Mouse (Mus musculus) macrophage (primary cell): ENCODE data around the gene Nfx1. TPM values are rescaled to one million over a fixed set of nuclear protein-coding genes. Genes with fewer than 3 reads are reported as not detected.

ENCODE experiments used
- H3K27ac ChIP-seq: fragments of 350-480 bp; formaldehyde crosslinking; 2 replicates; pipeline ENCODE4 v1.9.0; 2021
- H3K36me3 ChIP-seq: fragments of 350-480 bp; formaldehyde crosslinking; 2 replicates; pipeline ENCODE4 v1.9.0; 2021; ENCODE audit errors: inconsistent target
- H3K4me3 ChIP-seq: fragments of 350-480 bp; formaldehyde crosslinking; 2 replicates; pipeline ENCODE4 v1.9.0; 2021; ENCODE audit errors: inconsistent target
- H3K79me2 ChIP-seq: fragments of 350-480 bp; formaldehyde crosslinking; 2 replicates; pipeline ENCODE4 v1.9.0; 2021; ENCODE audit errors: inconsistent target
- WGBS: methylation state at CpG from one replicate; pipeline ENCODE4 v1.1.7; 2026; ENCODE audit warnings: inconsistent platforms; ENCODE audit not compliant: missing documents; 5-methylcytosine and 5-hydroxymethylcytosine counted together
- polyA plus RNA-seq: library from polyadenylated mRNA; stranded (reverse); fragments of 250-400 nt; gene quantifications from 3 replicates; pipeline ENCODE4 v1.2.4, GENCODE M21; 2018; ENCODE audit warnings: inconsistent platforms

Nfx1 gene
- polyA plus RNA-seq, 1 experiment from 2014 or later, result 34.2 TPM

GRCm38 (mm10) chr4:41000271-41000670, 29.6 kb downstream of the Nfx1 start:
- Histone ChIP-seq H3K4me3 (no peak overlapping the region), H3K79me2 (no peaks in the 10 kb centered on the region)
- WGBS, result 86% methylated on average over 1 of the region's 1 CpGs

GRCm38 (mm10) chr4:41000842-41001639, 30.3 kb downstream of the Nfx1 start:
- Histone ChIP-seq H3K36me3 (peaks cover 91% of the 10 kb centered on the region), H3K27ac (no peak overlapping the region), H3K4me3 (no peak overlapping the region), H3K79me2 (no peaks in the 10 kb centered on the region)
- 98% methylated on average over 9 of the region's 9 CpGs for WGBS

More at GRCm38 (mm10) chr4:41000271-41000670, 29.6 kb downstream of the Nfx1 start:
- Histone ChIP-seq H3K27ac (no peak overlapping the region), H3K36me3 (peaks cover 99% of the 10 kb centered on the region)

GRCm38 (mm10) chr4:41013351-41013750, 42.6 kb downstream of the Nfx1 start:
- WGBS, result 91% methylated on average over 3 of the region's 3 CpGs
- H3K79me2 ChIP-seq, result no peaks in the 10 kb centered on the region
- no peak overlapping the region for H3K27ac ChIP-seq
- H3K4me3 ChIP-seq, result no peak overlapping the region
- peaks cover 50% of the 10 kb centered on the region for H3K36me3 ChIP-seq

- Histone ChIP-seq H3K36me3 (peaks cover 27% of the 10 kb centered on the region), H3K27ac (no peak overlapping the region), H3K79me2 (no peaks in the 10 kb centered on the region), H3K4me3 (no peak overlapping the region)
- WGBS, result 98% methylated on average over 5 of the region's 5 CpGs
Measured at GRCm38 (mm10) chr4:41015798-41016197, 45.1 kb downstream of the Nfx1 start.

GRCm38 (mm10) chr4:41021094-41021493, 50.4 kb downstream of the Nfx1 start:
- no peaks in the 10 kb centered on the region for H3K79me2 ChIP-seq
- WGBS, result 94% methylated on average over 5 of the region's 5 CpGs
- H3K4me3 ChIP-seq, result no peak overlapping the region
- no peak overlapping the region for H3K27ac ChIP-seq
- peaks cover 28% of the 10 kb centered on the region; the same call in 1 of the 2 replicates for H3K36me3 ChIP-seq

DNA sequence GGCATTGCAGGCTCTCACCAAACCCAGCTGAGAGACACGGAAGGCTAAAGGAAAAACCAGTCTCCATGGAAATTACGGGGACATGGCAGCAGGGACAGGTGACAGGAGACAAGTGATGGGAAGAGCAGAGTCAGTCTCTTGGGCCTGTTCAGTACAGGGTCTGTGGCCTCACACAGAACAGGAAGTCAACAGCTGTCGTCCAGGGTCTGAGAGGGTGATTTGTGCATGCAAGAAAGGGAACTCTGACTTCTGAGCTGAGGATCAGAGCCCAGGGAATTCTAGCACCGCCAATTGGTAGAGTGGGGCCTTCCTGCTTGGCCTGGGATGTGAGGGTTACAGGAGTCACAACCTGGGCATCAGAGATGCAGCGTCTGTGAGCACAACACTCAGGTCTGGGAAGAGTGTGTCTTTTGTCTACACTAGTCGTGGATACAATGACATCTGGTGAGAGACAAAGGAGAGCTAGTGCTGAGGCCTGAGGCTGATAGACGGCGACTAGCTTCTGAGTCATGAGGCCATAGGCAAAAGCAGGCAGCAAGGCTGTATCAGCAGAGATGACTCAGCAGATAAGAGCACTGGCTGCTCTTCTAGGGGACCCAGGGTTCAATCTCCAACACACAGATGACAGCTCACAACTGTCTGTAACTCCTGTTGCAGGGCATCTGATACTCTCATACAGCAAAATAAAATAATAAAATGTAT, 55.5 kb downstream of the Nfx1 start:
- no peaks in the 10 kb centered on the region for H3K79me2 ChIP-seq
- H3K36me3 ChIP-seq, result peaks cover 27% of the 10 kb centered on the region; the same call in 1 of the 2 replicates
- peak overlapping the region; percentile 21 for H3K27ac ChIP-seq
- no peak overlapping the region for H3K4me3 ChIP-seq
- WGBS, result 39% methylated on average over 8 of the region's 8 CpGs

DNA sequence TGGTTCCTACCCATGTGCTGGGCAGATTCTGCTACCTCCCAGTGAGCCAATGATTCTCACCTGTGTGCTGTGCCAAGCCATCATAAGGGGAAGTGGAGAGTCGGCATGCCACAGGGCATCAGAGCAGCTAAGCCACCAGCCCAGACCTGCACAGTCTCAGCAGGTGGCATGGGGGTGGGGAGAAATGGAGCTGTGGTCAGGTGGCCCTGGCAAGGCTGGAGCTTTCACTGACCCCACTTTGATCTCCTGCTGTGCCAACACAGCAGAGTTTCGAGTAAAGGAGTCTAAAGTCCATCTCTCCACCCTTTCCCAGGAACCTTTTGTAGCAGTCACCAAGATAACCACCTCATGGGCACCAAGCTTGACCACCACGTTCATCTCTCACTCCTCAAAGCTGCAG, 57.2 kb downstream of the Nfx1 start:
- Histone ChIP-seq H3K4me3 (no peak overlapping the region), H3K79me2 (no peaks in the 10 kb centered on the region), H3K36me3 (peaks cover 13% of the 10 kb centered on the region; the same call in 1 of the 2 replicates), H3K27ac (no peak overlapping the region)
- 78% methylated on average over 3 of the region's 3 CpGs for WGBS

DNA sequence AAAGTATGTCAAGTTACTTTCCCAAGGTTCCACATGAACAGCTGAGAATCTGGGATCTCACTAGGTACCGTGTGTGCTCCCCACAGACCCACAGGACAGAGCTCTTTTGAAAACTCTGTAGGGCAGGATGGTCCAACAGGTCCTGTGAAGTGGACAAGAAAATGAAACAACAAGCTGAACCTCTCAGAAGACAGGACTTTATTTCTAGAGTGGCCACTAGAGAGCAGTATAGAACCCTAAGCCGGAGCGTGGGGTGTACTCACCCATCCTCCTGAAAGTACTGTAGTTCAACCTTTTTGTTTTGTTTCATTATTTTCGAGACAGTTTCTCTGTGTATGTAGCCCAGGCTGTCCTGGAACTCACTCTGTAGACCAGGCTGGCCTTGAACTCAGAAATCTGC, 57.6 kb downstream of the Nfx1 start:
- Histone ChIP-seq H3K27ac (no peak overlapping the region), H3K4me3 (no peak overlapping the region), H3K79me2 (no peaks in the 10 kb centered on the region), H3K36me3 (peaks cover 13% of the 10 kb centered on the region; the same call in 1 of the 2 replicates)
- WGBS, result 83% methylated on average over 4 of the region's 4 CpGs

- Histone ChIP-seq H3K79me2 (no peaks in the 10 kb centered on the region), H3K4me3 (no peak overlapping the region), H3K27ac (no peak overlapping the region), H3K36me3 (peaks cover 3% of the 10 kb centered on the region; the same call in 1 of the 2 replicates)
- 97% methylated on average over 4 of the region's 5 CpGs for WGBS
Measured at GRCm38 (mm10) chr4:41029372-41029771, 58.7 kb downstream of the Nfx1 start.

DNA sequence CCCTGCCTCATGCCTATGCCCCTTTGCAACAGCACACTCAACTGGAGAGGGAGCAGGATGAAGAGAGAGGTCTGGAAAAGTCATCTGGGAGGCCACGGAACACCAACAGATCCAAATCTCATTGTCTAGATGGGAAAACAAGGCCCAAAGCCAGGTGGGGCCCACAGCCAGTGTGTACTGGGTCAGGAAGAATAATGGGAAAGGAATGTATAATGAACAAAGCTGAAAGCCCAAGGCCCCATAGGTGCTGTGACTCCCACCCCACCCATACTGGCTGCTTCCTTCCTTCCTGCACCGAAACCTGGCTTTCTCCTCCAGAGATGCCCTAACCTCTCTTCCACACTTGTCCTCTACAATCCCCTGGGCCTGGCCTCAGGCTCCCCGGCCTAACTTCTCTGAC, 60.5 kb downstream of the Nfx1 start:
- H3K36me3 ChIP-seq, result no peaks in the 10 kb centered on the region
- WGBS, result 90% methylated on average over 3 of the region's 3 CpGs
- no peak overlapping the region for H3K27ac ChIP-seq
- H3K79me2 ChIP-seq, result no peaks in the 10 kb centered on the region
- no peak overlapping the region for H3K4me3 ChIP-seq

GRCm38 (mm10) chr4:41037942-41038341, 67.2 kb downstream of the Nfx1 start:
- no peaks in the 10 kb centered on the region for H3K36me3 ChIP-seq
- 68% methylated on average over 3 of the region's 3 CpGs for WGBS
- no peak overlapping the region for H3K4me3 ChIP-seq
- no peaks in the 10 kb centered on the region for H3K79me2 ChIP-seq
- H3K27ac ChIP-seq, result no peak overlapping the region

GRCm38 (mm10) chr4:41040983-41041382, 70.3 kb downstream of the Nfx1 start:
- Histone ChIP-seq H3K79me2 (no peaks in the 10 kb centered on the region), H3K36me3 (no peaks in the 10 kb centered on the region), H3K27ac (no peak overlapping the region), H3K4me3 (no peak overlapping the region)
- WGBS, result 42% methylated on average over 7 of the region's 7 CpGs

- no peak overlapping the region for H3K27ac ChIP-seq
- no peaks in the 10 kb centered on the region for H3K79me2 ChIP-seq
- 89% methylated on average over 12 of the region's 12 CpGs for WGBS
- no peaks in the 10 kb centered on the region for H3K36me3 ChIP-seq
- no peak overlapping the region for H3K4me3 ChIP-seq
Measured at GRCm38 (mm10) chr4:41042880-41043279, 72.2 kb downstream of the Nfx1 start.

- H3K27ac ChIP-seq, result no peak overlapping the region
- H3K36me3 ChIP-seq, result no peaks in the 10 kb centered on the region
- no peaks in the 10 kb centered on the region for H3K79me2 ChIP-seq
- WGBS, result 85% methylated on average over 5 of the region's 5 CpGs
- H3K4me3 ChIP-seq, result no peak overlapping the region
Measured at GRCm38 (mm10) chr4:41043961-41044360, 73.3 kb downstream of the Nfx1 start.

DNA sequence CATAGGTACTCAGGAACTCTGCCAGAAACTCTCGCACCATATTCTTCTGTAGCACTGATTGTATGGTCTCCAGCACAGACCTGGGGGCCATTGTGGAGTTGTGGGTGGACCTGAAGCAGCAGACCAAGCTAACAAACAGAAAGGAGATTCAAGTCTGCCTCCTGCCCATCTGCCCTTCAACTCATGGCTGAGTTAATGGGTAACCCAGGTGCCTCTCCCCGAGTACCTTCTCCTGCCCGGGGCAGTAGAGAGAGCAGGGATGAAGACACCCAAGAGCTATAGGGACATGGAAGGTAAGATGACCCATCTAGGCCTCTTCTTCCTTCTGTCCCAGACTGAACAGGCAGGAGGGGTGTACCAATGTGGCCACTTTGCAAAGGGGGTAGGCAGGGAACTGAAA, 74.6 kb downstream of the Nfx1 start:
- Histone ChIP-seq H3K27ac (no peak overlapping the region), H3K79me2 (no peaks in the 10 kb centered on the region), H3K4me3 (no peak overlapping the region), H3K36me3 (no peaks in the 10 kb centered on the region)
- 93% methylated on average over 3 of the region's 3 CpGs for WGBS
